Mouse (Mus musculus): Measurements from ENCODE around the gene Git2.
A peak's percentile ranks its signal among the peaks of the same experiment; 100 is the strongest.

Git2 gene

DNA sequence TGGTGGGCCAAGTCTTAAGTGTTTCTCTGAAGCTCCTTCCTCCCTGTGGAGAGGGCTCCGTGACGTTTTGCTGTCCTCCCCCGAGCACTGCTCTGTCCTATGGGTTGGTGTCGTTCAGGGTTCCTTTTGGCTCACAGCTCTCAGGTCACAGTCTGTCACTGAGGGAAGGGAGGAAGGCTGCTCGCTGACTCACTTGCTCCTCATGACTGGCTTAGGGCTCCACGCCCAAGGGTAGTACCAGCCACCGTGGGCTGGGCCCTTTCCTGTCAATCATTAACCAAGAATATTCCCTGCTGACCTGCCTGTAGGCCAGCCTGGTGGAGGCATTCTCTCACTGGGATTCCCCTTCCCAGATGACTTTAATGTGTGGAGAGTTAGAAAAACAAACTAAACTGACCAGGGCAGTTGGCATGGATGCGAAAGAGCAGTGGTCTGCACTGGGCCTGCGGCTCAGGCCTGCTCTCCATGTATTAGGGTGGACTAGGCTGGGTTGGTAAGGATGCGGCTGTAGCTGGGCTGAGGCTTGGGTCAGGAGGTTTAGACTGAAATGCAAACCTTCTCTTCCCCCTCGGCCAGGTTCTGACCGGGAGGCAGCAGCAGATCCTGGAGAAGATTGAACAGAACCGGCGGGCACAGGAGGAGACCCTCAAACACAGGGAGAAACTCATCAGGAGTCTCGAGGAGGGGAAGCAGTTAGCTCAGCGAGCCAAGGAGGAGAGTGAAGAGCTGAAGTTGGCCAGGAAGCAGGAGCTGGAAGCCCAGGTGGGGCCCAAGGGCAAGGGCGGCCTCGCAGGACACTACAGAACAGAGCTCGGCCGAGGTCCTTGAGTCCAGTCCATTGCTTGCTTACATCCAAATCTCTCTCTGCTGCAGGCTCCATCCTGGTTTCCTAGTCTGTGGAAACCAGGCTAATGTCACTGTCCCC lies 56.1 kb downstream of the Git2 start:
- no peak for DNase-seq

DNA sequence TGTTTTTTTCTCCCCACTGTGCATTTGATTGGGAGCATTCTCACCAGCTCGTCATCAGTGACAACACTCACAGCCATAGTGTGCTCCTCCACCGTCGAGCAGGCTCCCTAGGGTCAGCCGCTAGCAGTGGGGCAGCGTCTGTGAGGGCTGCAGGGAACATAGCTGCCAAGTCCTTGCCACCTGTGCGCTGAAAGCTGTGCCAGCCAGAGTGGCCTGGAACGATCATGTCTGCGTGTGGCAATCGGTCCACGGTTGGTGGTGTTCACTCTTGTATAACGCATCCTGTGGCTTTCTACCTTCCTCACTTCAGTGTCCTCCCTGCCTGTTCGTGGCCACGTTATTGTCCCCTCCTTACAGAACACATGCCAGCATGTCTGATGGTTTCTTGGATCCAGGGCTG lies 56.8 kb downstream of the Git2 start:
- DNase-seq: no peak

DNA sequence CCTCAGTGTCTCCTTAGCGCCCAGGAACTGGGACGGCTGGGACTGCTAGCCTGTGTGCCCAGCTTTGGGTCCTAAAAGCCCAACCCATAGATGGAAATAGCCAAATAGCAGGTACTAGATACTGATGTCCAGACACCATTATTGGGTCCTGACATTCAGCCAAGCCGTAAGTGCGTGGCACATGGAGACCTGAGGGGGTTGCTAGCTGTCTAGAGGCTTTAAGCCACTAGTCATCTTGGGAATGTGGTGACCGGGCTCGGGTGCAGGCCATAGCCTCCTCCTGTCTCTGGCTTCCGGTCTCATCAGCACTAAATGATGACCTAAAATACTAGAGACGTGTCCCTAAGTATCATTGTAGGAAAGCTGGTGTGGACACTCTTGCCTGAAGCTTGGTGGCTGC lies 57.4 kb downstream of the Git2 start:
- DNase-seq: no peak

DNA sequence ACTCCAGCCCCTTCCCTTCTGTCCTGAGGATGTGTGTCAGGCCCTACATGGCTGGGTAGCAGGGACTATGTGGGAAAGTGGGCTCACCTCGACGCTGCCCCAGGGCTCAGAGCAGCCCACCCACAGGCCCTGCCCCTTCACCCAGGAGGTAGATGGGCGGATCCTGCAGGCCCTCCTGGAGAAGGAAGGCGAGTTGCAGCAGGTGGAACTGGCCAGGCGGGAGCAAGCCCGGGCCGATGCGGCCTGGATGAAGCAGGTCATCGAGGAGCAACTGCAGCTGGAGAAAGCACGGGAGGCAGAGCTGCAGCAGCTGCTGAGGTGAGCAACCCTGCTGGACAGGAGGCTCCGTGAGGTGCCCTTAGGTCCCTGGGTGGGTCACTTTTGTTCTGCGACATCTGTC lies 58.0 kb downstream of the Git2 start:
- no peak for DNase-seq

DNA sequence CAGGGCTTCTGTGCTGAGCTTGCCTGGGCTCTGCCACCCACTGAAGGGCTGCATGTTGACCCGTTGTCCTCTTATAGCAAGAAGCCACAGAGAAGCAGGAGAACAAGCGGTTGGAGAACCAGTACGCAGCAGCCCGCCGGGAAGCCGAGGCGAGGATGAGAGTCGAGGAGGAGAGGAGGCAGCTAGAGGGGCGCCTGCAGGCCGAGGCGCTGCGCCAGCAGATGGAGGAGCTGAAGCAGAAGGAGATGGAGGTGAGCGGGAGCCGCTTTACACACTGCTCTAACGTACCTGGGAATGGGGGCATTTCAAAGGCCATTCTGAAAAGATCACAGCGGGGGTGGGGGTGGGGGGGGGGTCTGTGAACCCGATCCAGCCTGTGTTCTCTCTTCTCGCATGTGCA lies 60.8 kb downstream of the Git2 start:
- no peak for DNase-seq

DNA sequence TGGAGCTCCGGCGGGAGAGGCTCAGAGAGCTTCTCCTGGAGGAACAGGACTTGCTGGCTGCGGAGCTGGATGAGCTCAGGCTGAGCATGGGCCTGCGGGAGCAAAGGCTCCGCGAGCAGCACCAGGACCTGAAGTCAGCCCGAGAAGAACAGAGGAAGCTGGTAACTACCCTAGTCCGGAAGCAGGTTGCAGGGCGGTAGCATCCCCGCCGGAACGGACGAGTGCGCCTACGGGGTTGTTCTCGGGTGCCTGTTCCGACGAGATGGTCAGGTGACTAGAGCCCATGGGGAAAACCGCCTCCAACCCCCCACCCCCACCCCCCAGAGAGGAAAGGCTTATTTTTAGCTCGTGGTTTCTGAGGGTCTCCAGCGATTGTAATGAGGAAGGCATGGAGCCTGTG lies 66.0 kb downstream of the Git2 start:
- no peak for DNase-seq

DNA sequence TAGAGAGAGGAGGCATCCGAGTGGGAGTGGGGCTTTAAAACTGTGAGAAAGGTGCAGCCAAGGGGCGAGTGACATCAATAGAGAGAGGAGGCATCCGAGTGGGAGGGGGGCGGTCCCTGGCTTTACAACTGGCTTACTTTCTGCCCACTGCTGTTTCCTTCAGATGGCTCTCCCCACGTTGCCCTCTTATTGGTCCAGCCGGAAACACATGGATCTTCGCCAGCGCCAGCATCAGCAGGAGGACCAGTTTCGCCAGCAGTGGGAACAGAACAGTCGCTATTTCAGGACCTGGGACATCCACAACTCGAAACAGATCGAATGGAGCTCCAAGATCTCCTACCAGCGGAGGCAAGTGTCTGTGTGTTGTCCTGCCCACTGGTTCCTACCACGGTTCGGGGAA lies 66.8 kb downstream of the Git2 start:
- no peak for DNase-seq

DNA sequence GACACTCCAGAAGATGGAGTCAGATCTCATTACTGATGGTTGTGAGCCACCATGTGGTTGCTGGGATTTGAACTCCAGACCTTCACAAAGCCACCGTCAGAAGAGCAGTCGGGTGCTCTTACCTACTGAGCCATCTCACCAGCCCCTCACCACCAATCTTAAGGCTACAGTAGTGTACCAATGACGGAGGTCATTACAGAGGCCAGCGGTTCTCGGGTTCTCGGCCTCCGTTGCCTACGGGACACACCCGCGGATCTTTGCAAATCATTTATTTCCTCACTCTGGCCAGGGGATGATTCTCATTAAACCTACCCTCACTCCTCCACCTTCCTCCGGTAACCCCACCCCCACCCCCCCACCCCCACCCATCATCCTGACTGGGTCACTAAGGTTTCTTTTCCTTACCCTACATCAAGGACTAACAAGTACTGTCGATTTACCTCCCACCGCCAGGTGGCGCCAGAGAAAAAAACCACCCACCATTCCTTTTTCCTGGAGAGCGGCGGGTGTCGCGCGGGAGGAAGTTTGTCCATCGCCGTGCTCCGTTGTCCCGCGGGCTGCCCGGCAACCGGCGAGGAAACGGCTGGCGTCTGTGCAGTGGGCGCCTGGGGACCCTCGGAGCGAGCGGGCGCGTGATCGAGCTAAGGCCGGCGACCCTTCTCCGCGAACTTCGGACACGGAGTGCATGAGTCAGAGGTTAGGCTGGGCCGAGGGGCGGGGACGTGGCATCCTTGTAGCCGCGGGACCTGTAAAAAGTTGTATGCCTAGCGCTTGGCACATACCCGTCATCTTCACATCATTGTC lies 67.8 kb downstream of the Git2 start, which contains the start of gene Tchp:
Tchp (plus strand) TSS at position 496 of the 804 bp plus-strand sequence.
- DNase-seq: peak; percentile 84 to 87

DNA sequence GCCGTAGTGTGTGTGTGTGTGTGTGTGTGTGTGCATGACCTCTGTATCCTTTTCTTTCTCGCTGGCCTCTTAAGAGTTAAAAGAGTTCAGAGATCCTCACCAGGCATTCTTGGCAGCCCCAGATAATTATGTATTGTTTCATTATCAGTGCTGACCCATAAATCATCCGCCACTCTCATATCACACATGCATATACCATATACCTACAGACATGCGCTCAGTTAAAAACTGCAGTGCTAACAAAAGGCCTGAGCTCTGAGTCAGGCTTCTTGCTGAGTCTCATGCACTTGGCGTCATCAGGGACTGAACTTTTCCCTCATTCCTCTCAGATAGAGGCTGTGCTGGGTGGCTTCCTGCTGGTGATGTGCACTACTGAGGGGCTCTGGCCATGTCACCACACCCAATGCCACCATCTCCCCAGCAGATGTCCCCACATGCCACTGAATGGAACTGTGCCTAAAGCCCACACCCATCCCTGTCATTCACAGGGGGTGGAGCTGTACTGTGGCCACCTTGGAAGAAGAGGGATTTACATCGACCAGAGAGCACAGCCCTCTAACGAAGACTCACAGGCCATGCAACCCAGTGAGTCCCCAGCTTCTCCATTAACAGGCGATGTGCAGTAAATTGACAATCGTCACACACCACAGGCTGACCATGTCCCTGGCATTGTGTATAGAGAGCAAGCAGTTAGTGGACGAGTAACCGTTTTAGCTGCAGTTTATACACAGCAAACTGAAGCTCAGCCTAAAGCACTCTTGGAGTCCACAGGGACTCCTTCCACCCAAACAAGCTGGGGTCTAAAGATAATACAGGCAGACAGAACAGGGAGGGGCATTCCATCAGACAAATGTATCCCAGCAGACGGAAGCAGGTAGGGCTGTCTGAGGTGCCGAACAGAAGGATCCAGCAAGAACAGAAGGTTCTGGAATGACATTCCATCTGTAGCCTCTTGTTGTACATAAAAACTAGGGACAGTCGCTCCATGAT lies 72.6 kb downstream of the Git2 start:
- DNase-seq: no peak

DNA sequence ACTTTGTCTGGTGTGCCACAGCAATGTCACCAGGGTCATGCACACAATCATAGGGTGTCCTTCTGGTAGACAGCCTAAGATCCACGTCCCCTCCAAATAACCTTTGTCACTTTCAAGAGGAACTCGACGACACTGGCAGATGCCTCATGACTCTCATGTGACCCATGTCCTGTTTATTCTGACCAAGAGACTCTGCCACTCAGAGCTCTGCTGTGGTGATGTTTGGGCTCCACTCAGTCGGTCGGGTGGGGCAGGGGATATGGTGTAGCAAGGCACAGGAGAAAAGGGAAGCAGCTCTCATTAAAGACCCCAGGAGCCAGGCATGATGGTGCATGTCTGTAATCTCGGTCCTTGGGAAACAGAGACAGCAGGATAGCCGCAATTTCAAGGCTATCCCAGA lies 76.3 kb downstream of the Git2 start:
- no peak for DNase-seq

DNA sequence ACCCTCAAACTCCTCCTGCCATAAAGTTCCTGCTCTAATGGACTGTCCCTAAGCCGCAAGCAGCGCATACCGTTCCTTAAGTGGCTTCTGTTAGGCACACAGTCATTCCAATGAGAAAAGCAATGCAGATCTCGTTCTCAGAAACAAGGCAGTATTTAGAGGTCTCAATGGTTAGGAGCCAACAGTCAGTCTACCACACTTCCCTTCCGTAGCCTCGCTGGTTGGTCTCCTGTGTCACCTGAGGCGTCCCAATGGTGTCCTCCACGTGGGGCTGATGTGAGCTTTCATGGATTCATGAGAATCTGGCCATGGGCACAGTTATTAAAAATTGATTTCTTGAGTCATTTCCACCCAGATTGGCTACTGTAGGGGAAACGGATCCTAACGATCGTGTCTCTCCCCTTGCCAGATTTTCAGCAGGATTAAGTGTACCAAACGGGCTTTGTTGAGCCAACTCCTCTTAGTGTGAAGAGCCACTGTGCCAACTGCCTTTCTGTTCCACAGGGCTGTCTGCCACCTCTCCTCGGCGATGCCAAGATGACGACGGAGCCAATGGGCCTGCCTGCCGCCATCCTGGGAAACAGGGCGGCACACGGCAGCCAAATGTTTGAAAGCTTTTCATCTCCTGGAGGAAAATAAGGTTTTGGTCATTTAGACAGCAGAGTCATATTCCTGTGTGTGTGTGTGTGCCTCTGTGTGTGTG lies 77.1 kb downstream of the Git2 start:
- DNase-seq: no peak

DNA sequence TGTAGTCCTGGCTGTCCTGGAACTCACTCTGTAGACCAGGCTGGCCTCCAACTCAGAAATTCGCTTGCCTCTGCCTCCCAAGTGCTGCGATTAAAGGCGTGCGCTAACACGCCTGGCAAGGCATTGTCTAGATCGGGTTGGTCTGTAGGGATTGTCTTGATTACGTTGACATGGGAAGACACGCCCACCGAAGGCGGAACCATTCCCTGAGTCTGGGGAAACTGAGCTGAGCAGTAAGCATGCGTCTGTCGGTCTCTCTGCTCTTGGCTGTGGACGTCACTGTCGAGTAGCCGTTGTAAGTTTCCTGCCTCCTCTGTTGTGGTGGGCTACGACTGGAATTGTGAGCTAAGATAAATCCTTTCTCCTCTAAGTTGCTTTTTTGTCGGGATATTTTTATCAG lies 78.4 kb downstream of the Git2 start:
- DNase-seq: no peak

DNA sequence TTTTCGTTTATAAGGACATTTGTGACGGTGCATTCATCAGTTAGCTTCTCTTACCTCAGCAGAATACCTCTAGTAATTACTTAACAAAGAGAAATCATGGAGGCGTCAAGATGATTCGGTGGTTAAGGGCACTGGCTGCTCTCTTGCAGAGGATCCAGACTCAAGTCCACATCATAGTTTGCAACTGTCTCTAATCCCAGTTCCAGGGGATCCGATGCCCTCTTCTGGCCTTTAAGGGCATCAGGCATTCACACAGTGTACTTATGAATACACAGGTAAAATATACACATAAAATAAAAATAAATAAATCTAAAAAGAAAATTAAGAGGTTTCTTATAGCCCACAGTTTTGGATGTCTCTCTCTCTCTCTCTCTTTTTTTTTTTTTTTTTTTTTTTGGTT lies 79.5 kb downstream of the Git2 start:
- no peak for DNase-seq

DNA sequence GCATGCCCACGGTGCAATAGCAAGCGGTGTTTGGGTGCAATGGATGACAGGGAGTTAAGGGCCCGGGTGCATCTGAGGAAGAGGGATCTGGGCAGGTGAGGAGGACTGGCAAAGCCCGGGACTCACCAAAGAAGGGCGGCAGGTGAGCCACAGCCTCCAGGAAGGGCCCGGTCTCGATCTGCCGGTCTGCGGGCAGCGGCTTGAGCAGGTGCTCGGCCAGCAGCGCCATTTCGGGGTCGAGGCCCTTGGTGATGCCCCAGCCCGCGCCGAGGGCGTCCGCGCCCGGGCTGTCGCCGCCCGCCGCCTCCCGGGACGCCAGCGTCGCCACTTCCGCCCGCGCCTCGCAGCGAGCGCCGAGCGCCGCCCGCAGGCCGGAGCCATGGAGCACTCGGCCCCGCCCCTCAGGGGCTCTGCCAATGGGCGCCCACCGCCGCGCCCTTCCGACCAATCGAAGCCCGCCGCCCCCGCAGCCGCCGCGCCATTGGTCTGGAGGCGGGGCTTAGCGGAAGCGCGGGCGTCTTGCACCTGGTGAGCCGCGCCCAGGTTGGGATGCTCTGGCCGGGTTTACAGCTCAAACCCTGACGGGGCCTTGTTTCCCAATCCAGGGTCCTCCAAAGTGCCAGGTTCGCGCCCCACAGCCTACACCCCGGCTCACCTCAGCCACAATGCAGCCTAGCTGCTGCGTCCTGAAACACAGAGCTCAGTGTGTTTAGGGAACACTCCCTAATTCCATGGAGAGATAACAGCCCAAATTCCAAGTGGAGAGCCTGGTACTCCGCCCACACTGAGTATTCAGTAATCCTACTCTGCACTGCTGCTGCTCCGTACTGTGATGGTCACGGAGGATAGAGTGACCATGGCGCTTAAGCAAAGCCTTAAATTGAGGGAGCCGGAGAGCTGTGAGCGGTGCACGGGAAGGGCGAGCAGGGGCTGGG lies 84.4 kb downstream of the Git2 start, which contains the start of gene Gltp:
Gltp (minus strand) TSS at position 352 of the 935 bp plus-strand sequence.
- DNase-seq: peak; percentile 91

DNA sequence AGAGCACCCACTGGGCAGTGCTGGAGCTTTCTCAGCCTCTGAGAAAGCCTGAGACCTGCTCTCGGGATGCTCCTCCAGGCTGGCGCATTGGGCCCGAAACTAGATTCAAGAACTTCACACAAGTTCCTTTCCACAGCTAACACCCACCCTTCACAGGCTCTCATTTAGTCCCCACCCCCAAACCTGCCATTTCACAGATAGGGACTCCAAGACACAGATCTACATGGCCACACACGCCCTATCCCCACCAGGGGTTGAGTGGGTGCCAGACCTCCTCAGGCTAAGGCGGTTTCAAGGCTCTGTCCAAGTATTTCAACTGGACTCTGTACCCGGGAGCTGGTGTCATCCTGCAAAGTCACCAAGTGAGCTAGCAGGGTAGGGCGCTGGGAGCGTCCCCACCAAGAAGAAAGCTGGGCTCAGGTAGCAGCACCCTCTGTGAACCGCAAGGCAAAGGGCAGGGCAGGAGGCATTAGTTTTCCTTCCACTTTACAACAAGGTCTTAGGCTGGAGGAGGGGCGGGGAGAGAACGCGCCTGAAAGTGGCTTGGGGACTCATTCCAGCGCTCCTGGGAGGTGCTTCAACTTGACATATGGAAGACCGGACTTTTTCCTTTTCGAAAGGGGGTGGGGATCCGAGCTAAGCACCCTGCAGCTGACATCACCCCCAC lies 85.5 kb downstream of the Git2 start:
- DNase-seq: peak in 1 of 2 experiments; percentile 43

DNA sequence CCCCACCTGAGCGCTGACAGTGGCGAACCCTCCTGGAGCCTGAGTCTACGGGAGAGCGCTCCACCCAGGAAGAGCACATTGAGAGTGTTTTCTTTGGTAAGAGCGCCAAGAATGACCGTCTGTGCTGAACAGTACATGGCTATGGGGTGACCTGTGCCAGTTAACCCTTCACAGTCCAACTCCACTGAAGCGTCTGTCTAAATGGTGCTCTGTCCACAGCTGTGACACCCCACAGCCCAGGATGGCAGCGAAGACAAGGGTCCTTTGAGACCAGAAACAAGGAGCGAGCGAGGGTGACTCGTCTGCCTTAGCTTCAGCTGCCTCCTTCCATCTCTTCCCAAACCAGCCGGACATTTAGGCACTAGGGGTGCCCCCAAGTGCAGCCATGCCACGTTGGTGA lies 86.6 kb downstream of the Git2 start:
- DNase-seq: no peak

DNA sequence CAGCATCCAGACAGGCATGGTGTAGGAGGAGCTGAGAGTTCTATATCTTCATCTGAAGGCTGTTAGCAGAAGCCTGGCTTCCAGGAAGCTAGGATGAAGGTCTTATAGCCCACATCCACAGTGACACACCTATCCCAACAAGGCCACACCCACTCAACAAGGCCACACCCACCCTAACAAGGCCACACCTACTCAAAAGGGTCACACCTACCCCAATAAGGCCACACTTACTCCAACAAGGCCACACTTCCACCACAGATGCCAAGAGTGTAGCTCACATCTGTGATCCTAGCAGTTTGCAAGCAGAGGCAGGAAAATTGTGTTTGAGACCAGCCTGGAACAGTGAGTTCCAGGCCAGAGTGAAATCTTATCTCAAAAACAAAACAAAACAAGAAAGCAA lies 87.4 kb downstream of the Git2 start:
- DNase-seq: no peak

DNA sequence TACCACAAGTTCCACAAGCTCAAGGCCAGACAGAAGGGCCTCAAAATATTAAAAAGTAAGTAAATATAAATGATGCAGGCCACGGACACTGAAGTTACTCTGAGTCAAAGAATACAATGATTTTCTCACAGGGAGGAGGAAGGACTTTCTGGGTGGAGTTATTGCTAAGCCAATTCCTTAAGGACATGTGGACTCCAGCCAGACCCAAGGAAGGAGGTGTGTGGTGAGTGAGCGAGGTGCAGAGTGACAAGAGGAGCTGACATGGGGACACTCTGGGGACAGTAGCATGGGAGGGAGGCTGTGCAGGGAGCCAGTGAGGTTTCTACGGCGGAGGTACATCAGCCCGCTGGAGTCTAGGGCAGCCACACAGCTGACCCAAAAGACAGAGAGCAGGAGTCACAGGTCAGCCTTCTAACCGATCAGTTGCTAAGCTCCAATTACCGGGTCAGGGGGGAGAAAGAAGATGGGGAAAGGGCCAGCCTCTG lies 88.5 kb downstream of the Git2 start:
- no peak for DNase-seq

DNA sequence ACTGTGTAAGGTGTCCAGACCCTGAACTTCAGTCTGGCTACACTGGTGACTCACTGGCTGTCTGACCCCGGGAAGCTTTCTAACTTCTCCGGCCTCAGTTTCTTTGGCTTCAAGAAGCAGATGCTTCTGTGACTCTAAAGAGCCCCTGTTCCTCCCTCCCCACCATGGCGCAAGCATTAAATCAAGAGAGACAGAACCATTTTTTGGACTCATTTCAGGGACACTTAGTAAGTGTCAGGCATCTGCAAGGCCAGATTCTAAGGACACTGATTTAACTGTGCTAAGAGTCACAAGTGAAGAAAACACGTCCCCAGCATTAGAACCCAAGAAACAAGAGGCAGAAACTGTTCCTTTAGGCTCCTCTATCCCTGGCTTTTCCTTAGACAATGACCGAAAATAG lies 89.3 kb downstream of the Git2 start:
- no peak for DNase-seq

DNA sequence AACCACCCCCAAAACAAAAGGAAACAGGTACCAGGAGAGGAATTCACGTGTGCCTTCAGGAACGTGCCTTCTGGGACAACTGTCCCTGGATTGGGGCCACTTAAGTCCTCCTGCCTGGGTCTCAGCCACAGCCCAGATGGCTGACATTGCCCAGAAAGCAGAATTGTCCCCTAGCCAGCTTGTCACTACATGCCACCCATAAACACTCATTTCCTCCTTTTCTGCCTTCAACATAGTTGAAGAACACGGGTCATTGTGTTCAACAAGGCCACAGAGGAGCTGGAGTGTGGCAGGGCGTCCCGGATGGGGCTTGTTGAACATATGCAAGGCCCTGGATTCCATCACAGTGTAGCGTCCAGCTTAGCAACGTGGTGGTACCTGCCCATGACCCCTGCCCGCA lies 93.6 kb downstream of the Git2 start:
- DNase-seq: no peak
